Mouse (Mus musculus): ENCODE measurements at regions not wholly inside any gene's neighbourhood (a gene's known extent, or its start where the extent isn't known, plus 50 kb on each side); places are given as distances from the start of the nearest gene placed in this dataset.

DNA sequence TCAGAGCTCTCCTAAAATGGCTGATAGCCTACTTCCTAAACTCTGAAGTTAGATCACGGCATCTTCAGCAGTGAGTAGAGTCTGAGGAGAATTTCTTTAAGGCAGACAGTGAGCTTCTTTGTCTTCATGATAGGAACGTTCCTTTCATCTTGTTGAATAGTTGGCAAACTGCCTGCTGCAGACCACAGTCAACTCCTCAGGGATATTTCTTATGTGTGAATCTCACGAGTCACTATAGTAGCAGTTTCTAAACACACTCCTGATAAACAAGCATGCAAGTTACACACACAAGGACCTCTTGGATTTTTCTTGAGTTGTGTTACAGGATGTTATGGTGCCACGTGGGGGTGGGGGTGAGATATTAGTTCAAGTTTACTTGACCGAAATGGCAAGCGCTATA, 205.2 kb downstream of the Gm11077 start:
- no peak for DNase-seq (ENCODE audit: low read depth)

DNA sequence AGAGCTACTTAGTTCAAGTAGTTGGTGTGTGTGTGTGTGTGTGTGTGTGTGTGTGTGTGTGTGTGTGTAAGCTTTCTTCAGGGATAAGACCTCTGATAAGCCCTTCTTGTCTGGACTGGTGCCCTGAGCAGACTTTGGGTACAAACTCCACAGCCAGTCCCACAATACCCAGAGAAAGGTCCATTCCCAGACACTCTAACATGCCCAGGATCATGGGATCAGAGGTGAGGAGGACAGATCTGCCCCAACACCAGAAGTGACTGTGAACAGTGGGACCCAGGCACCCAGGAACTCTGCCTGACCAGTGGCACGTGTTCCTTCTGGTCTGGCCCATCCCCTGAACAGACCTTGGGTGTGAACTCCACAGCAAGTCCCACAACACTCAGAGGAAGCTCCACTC, 208.9 kb downstream of the Gm11077 start:
- no peak for DNase-seq (ENCODE audit: low read depth)

DNA sequence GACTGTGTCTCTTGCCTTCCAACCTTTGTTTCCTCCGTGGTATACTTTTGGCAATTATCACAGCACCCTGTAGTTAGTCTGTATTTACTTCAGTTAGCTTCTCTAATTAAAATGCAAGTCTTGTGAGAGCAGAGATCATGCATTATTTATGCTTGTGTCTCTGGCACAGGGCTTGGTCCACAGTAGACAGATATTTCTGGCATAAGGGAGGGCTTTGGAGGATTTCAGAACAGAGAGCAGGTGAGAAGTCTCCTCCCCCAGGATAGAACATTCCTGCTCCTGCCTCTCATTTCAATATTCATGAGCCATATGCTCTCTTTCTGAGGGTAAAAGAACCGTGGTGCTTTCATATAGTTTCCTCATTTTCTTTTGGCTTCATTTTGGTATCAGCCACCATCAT, 217.6 kb downstream of the Gm11077 start:
- DNase-seq (ENCODE audit: low read depth) = no peak

DNA sequence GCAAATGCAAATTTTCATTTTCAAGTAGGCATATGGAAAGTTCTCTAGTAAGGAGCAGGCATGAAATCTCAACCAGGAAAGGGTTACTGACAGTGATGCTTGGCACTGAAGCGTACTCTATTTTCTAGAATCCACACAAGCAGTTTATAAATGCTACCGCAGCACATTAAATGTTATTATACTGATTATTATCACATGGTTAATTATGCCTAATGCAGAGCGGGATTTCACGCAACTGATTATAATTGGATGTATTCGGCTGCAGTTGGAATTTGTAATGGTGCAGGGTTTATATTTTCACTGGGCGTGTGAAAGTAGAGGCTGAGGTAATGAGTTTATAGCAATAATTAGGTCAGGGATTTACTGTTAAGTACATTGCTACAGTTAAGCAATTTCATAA, 221.4 kb downstream of the Gm11077 start:
- DNase-seq (ENCODE audit: low read depth) = no peak

DNA sequence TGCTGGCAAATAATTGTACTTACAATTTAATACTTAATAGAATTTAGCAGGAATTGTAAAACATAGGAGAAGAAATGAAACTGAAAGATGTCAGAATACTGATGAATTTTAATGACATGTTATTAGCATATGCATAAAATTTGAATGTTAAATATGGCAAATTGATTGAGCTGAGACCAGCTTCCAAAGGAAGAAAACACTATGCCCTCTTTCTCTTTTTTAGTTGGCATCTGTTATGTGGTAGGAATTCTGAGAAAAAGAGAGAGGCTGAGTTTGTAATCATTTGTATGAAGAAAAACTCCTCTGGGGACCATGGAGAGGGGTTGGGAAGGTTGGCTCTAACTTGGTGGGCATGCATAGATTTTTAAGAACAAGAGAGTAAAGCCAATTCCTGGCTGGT, 224.2 kb downstream of the Gm11077 start:
- DNase-seq (ENCODE audit: low read depth) = no peak

DNA sequence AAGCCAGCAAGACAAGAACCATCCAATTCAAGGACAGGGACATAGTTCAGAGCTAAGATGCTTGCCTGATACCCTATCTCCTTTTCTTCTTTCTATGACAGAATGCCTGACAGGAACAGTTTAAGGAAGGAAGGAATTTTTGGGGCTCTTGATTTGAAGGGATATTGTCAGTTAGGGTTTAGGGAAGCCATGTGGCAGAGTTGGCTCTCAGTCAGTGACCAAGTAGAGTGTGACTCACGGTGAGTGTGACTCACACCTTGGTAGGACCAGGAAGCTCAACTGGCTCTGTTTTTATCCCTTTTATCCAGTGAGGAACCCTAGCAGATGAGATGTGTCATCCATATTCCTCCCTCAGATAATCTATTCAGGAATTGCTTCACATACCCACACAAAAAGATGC, 224.6 kb downstream of the Gm11077 start:
- peak; percentile 45 for DNase-seq (ENCODE audit: low read depth)

DNA sequence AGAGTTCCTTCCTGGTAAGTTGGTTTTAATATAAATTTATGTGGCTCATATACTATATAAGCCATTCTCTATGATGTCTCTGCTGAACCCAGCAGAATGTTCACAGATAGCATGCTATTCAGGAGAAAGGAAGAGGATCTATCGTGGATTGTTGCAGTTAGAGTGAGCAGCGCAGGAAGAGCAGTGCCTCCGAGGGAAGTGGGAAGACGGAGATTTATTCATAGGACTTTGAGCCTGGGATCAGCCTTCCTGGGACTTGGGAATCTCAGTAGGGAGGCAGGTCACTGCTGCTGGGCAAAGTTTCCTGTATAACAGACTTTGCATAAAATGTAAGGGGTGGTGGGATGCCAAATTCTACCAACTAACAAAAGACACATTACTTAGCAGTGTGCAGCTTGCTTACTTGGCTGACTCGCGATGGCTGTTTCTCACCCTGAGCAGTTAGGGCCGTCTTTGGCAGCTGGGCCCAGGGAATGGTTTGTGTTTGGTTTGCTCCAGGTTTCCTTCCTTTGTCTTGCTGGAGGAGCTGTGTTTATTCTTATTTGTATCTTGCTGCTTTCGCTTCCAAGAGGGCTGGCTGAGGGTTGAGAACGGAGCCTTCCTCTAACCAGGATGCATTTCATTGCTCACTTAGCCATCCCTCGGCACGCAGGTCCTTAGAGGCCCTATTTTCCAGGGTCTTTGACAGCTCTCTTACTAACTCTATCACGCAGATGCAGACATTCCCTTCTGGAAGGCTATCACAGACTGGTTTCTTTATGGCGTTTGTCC, 226.9 kb downstream of the Gm11077 start:
- DNase-seq (ENCODE audit: low read depth) = no peak

DNA sequence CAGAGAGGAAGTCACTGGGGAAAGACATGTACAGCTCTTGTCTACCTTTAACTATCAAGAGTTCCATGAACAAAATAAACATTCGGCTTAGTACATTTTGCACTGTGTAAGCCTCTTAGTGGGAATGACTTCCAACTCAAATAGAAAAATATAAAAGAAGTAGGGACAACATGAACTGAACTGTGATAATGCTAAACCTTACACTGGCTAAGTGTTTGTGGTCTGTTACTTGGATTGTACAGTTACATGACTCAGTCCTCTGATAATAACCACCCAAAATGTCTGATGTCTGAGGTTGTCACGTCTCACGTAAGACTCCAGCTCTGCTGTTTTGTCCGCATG, 227.4 kb downstream of the Gm11077 start:
- DNase-seq (ENCODE audit: low read depth) = no peak

DNA sequence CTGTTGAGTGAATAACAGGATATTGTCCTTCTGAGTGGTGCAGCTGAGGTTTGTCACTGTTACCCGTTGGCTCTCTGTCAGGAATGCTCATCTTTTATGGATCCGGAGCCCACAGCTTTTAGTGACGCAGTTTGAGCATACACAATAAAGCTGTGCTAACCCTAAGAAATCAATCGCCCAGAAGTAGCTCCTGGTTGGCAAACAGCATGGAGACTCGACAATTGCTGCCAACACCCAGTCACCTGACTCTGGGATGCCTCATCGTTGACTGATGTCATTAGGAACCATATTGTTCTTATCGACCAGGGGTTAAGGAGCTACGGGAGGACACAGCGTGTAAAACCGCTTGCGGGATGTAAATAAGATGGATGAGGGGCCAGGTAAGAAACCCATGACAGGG, 232.9 kb downstream of the Gm11077 start:
- no peak for DNase-seq (ENCODE audit: low read depth)

DNA sequence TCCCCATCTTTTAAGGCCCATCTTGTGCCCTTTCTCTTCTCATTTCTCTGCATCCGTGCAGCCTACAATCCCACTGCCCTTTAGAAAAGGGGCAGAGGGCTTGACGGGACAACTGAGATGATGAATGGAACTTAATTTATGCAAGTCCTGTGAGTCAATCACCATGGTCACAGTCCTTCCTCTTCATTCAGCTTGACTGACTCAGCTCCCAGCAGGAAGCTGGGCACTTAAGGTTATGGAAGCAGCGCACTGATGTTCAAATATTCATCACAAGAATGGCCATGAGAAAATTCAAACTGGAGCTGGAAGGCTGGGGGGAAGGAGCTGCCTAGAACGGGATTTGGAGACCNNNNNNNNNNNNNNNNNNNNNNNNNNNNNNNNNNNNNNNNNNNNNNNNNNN, 233.5 kb downstream of the Gm11077 start:
- no peak for DNase-seq (ENCODE audit: low read depth)

DNA sequence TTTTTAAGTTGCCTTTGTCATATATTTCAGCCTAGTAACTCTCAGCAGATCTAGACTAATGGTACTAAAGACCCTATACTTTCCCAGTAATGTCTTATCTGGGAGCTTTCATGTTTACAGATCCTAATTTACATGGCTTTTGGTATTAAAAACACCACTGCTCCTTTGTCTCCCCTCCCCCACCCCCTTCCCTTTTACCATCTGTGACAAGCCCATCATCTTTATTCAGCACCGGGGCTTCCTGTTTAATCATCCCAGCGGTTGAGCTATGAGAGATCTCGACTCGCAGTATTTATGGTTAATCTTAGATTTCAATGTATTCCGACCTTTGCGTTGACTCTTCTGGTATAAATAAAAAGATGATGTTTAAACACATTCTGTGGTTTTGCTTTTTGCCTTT, 244.6 kb downstream of the Gm11077 start:
- no peak for DNase-seq (ENCODE audit: low read depth)

DNA sequence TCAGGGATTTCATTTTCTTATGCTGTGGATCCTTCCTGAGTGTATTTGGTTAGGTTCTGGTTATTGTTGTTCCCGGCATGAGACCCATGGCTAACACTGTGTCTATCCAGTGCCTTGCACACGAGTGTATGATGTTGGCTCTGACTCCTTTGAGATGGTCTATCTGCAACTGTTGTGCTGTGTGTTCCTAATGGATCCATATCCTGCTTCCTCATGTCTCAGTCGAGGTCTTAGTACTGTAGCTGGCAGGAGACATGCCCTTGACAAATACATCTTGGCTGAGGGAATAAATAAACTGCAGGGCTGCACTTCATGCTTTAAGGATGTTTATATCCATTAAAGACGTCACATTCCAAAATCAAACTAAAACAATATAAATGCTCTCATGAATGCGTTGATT, 247.9 kb downstream of the Gm11077 start:
- no peak for DNase-seq (ENCODE audit: low read depth)

DNA sequence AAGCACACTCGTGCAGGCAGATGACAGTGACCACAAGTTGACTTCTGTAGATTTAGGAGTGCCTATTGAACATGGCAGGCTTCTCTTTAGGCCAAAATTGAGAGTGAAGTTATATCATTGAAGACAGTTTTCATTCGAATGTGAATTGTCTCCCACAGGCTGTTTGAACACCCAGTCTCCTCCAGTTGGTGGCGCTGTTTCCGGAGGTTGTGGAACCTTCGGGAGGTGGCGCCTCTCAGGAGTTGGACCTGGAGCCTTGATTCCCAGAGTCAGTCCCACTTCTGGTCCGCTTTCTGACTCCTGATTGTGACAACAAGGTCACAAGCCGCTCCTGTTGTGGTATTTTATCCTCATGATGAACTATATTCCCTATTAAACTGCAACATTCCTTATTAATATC, 254.5 kb downstream of the Gm11077 start:
- DNase-seq (ENCODE audit: low read depth) = no peak

DNA sequence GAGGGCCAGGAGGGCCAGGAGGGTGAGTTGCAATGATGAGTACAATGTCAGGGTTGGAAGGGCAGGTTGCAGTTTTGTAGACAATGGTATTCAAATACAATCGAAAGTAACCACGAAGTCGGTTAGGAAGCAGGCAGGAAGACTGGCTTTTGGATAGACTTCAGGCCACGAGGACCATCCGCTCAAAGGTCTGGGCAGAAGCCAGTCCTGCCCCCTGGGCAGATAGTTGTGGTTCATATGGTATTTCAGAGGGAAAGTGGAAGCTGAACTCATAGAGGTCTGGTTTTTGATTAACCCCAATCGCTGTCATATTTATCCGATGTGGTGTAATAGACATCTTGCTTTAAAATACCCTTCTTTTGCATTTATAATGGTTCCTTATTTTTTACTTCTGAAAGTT, 255.2 kb downstream of the Gm11077 start:
- no peak for DNase-seq (ENCODE audit: low read depth)

DNA sequence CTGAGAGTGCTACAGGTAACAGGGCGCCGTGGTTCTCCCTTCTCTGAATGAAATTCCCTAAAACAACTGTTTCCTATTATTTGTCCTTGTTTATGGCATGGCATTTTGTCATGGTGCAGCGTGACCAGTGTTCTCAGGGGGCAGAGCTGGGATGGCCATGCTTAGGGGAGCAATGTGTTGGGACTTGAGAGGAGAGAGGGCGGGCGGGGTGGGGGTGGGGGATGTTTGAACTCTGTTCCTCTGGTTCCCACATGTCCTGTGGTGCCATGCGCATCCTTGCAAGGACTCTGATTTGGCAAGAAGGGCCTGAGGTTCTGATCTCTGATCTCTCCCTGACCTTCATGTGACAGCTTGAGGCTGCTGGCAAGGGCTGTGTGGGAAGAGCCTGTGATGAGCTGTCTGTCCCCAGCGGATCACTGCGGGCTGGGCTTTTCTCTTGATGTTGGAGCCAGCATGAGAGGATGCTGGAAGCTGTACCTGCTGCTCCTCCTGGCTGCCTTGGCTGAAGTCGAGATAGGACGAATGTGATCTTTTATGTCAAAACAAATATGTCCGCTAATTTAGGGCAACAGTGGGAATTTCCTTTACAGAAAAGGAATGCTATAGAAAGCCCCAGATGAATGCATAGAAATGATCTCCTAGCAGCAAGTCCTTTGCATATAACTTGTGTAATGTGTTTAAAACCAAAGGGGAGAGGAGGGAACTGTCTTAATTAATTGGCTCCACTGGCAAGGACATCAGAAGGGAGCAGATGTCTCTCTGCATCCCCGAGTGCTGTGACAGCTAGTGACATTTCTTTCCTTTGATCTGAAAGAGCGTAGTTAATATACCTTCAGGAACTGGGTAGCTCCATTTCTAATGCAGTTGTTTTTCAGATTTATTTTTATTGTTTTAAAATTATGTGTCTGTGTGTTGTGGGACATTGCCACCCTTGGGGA, 255.2 kb upstream of the Pde3a start:
- DNase-seq (ENCODE audit: low read depth) = no peak

DNA sequence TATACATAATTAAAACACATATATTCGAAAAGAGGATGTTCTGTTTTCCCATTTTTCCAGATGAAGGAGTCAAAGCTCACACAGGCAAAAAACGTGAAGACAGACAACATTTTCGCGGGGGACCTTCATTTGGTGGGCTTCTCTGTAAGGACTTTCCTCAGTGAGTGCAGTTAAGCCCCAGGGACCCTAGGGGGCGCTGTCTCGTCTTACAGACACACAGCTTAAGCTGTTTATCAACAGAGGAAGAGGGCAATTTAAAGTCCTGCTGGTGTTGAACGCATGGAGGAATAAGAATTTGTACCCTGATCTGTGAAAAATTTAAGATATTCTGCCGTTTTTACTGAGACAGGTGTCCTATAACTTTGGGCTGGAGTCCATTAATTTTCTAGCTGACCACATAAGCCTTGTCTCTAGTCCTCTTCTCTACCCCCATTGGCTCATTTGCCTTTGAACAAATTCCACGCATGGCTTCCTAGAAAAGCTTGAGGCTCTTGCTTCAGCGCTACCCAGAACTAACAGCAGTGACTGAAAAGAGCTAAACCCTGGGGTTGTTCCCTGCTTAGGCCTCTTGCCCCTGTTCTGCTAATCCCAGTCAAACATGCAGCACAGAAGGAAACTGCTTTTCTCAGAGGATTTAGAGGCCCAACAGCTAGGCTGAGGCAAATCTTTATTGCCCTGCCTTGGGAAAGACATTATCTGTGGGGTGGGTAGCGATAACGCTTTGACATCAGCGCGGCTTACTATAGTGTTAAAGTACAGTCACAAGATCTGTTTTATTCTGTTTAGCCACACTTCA, 253.5 kb upstream of the Pde3a start:
- no peak for DNase-seq (ENCODE audit: low read depth)

DNA sequence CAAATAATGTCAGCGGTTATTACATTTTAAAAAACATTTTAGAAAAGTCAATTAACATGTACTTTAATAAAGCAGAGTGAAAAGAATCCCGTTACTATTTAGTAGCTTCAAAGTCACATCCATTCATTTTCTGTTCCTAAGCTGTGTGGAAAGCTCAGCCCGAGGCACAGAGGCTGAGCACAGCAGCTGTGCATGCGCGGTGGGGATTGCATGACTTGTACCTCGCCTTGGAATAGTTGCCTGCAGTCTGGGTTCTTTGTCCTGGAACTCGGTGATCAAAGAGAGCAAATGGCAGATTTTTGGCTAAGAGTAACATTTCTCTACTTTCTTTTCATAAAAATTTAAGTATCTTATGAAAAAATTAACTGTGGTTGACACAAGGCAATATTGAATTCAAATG, 251.0 kb upstream of the Pde3a start:
- peak; percentile 22 for DNase-seq (ENCODE audit: low read depth)

DNA sequence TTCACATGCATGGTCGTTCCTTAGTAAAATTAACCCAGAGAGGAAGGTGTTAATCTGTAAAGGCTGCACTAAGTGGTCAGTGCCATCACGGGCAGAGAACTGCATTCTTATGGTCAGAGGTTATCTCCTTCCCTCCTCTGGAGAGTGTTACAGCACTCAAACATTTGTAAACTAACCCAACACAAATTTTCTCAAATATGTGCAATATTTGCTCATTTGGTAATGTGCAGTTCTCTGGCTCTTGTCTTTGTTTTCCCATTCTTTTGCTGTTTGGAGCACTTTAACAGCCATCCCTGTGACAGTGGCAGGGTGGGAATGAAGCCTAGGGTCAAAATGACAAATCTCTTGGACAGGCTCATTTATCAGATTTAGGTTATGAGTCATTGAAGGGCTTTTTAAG, 248.5 kb upstream of the Pde3a start:
- no peak for DNase-seq (ENCODE audit: low read depth)

DNA sequence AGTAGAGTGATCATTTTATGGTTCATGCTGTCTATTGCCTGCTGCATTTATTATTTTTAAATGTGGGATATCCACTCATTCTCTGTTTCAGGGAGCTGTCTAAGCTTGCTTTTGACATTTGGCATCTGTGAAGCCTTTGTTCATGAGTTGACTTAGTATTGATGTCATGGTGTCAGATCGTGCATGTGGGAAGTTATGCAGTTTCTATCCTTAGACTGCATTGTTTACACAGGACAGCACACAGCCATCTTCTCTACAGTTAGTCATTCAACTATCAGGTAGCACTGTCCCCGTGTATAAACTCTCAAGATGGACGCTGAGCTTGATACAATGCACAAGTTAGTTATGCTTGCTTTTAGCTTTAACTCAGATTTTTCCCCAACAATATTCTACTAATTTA, 247.8 kb upstream of the Pde3a start:
- no peak for DNase-seq (ENCODE audit: low read depth)

DNA sequence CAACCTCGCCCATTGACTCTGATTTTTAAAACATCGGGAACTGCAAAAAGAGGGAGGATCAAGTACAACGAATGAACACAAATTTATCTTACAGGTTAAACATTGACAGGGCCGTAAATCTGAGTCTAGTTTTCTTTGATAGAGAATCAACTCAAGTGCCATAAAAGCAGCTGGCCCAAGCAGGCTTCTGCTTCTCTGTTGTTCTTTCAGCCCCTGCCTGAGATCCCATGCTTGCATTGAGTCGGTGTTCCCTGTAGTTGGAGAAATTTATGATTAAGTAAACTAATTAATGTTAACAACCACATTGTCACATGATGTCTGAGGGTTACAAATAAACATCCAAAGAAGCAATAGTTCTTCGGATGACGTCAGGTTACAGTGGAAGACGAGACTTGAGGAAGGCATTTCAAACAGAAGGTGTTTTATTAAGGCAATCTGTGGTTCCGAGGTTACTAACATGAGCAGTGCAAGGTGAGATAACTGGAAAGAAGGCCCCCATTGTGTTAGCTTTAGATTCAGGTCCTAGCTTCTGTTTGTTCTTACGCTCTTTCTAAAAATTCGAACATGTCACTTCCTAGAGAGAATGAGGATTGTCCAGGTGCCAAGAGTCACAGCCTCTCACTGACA, 233.9 kb upstream of the Pde3a start:
- DNase-seq (ENCODE audit: low read depth) = no peak

DNA sequence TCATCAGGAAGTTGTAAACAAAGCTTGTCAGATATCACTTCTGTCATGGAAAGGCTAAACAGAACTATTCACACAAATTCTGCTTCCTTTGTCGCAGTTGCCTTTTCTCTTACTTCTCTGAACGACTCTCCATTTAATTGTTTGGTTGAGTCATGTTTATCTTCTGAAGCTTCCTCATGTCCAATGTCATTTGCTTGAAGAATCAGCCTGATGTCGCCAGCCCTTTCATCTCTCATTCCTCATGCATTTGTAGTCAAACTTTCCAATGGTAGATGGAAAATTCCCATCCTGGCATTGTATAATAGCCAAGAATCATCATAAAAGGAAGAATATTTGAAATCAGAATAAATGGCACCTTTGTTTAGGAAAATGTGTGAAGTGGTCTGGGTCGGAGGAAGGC, 225.6 kb upstream of the Pde3a start:
- no peak for DNase-seq (ENCODE audit: low read depth)

DNA sequence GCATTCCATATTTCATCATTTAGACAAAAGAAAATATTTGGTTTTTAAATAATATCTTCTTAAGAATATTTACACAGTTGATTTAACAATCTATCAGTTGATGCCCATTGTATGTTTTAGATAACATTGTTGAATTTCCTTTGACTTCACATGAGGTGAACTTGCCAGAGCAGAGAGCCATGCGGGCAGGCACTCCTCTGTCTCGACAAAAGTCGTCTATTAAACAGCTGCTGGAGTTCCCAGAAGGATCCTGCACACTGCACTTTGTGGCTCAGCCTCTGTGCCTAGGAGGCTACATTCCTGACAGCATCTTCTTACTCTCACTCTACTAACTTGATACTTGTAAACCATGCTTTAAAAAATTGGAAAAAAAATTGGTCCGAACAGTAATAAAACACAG, 221.7 kb upstream of the Pde3a start:
- no peak for DNase-seq (ENCODE audit: low read depth)

Measured in fibroblast of lung, adult 2 months (primary cell).